Mouse (Mus musculus): ENCODE results near the gene Aldh1l1.

The Aldh1l1 gene

DNA sequence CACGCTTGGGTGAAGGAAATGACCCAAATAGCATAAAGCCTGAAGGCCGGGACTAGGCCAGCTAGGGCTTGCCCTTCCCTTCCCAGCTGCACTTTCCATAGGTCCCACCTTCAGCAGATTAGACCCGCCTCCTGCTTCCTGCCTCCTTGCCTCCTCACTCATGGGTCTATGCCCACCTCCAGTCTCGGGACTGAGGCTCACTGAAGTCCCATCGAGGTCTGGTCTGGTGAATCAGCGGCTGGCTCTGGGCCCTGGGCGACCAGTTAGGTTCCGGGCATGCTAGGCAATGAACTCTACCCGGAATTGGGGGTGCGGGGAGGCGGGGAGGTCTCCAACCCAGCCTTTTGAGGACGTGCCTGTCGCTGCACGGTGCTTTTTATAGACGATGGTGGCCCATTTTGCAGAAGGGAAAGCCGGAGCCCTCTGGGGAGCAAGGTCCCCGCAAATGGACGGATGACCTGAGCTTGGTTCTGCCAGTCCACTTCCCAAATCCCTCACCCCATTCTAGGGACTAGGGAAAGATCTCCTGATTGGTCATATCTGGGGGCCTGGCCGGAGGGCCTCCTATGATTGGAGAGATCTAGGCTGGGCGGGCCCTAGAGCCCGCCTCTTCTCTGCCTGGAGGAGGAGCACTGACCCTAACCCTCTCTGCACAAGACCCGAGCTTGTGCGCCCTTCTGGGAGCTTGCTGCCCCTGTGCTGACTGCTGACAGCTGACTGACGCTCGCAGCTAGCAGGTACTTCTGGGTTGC lies 64.1 kb downstream of the Aldh1l1 start:
- DNase-seq (ENCODE audit: low spot score), result no peak

DNA sequence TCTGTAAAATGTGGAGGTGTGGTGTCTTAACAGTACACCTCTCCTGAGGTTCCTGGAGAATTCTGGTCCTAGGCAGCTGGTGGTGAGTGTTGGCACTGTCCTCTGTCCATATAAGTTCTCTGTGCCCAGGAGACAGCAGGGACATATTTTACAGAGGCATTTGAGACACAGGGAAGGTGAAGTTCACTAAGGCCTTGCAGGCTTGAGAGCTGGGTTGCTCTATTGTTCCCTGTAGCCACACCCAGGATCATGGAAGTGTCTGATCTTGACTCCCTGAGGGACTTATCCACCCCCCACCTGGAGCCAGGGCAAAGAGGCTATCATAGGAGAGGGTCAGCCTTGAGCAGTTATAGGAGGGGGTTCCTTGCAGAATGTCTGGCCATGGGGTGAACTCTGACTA lies 65.0 kb downstream of the Aldh1l1 start:
- DNase-seq (ENCODE audit: low spot score), result no peak

DNA sequence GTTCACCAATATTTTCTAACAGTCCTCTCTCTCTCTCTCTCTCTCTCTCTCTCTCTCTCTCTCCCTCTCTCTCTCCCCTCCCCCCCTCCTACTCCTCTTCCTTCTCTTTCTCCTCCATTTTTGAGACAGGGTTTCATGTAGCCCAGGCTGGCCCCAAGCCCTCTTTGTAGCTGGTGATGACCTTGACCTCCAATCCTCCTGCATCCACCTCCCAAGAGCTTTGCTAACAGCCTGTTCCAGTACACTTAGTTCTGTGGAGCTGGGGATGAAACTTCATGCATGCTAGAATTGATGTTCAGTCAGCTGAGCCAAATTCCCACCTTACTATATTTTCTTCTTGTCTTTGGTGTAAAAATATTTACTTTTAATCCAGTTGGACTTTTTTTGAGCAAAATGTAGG lies 67.0 kb downstream of the Aldh1l1 start:
- DNase-seq (ENCODE audit: low spot score), result no peak

DNA sequence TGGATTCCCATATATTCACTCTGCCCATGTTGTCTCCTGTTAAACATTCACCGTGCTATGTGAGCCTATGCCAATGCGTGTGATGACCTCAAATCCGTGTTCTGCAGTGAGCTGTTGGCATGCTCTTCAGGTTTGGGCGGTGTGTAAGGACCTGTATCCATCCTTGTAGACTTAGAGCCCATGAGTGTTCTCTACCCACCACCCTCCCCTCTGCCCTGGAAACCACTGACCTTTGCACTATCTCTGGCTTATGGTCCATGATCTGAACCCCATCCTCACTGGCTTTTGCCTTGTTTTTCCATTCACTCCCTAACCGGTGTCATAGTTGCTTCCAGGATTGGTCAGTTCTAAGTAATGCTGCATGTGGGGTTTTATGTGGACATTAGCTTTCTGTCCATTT lies 67.5 kb downstream of the Aldh1l1 start:
- DNase-seq (ENCODE audit: low spot score), result no peak

DNA sequence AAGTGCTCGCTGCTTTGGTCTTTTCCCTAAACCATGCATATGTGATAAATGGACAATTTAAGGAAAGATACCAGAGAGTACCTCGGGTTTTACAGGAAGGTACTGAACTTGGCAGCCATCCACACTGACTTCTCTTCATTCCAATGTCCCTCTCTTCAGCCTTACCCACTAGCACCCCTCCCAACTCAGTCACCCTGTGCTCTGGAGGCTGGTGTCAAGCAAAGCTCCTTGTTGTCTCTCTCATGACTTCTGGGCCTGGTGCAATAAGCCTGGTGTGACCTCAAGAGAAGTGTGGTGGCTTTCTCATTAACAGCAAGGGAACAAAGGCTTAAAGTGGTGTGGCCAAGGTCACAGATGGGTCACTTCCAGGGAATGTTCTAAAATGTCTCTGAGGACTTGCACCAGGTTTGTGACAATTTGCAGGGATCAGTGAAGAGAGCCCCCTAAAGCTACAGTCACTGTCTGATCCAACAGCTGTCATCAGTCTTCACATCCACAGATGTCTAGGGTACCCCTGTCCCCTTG lies 70.4 kb downstream of the Aldh1l1 start:
- no peak for DNase-seq (ENCODE audit: low spot score)

DNA sequence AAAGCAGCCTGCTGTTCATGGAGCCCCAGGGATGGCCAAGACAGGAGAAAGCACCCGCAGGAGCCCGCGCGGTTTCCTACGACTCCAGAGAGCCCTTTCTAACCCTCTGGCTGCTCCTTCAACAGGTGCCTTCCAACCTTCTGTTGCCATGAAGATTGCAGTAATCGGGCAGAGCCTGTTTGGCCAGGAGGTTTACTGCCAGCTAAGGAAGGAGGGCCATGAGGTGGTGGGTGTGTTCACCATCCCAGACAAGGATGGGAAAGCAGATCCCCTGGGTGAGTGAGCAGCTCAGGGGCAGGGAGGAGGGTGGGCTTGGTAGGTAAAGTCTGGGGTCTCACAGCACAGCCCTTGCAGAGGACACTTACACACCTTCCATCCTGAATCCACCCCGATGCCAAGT lies 70.8 kb downstream of the Aldh1l1 start:
- no peak for DNase-seq (ENCODE audit: low spot score)

DNA sequence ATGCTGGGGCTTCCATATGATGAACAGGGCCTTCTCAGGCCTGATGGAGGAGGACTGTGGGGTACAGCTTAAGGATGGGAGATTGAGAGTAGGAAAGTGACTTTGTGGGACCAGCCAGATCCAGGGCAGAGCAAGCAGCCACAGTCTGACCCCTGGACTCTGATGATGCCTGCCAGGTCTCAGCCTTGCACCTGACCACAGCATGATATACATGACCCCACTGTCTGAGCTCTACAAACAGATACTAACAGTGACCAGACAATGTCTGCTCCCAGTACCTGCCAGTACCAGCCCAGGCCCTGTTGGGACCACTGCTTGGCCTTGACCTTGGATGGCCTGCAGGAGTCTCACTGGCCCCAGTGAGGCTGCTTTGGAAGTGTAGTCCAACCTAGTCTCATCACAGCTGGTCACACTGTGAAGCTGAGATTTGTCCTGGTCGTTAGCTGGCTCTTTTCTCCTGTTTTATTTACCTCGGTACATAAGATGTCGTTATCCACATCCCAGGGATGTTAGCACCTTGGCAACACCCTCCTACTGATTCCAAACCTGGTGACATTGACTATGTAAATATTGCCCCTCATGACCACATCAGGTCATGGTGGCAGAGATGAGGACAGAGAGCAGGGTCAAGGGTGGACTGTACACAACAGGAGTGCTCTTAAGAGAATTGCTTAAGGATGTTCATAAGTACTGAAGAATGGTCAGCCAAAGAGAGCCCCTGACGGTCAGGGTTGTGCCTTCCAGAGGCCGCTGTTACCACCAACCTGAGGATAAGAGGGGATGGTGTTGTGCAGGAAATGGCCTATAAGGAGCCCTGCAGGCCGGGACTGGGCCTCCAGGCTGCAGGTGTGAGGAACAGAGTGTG lies 71.8 kb downstream of the Aldh1l1 start:
- DNase-seq (ENCODE audit: low spot score), result no peak

DNA sequence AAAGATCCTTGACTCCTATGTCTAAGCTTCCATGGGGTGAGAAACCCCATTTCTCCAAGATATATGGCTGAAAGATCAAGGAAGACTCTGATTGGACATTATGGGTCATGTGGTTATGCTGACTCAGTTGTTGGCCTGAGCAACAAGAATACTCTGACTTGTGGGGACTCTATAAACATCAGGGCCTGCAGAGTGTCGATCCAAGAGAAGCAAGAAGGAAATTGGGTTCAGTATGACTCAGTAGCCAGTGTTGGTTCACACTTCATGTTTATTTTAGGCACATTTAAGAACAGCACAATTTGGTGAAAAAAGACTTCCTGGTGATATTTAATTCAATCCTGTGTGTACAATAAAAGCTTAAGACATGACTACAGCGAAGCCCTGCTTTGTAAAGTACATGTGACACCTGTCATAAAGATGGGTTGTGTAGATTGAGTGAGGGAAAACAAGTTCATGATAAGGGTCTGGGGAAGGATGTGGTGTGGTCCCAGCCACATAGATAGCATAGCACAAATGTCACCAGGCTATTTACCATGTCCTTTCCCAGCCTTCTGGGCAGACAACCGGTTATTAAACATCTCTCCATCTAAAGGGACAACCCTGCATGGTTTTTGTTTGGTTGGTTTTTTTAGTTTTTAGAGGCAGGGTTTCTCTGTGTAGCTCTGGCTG lies 74.3 kb downstream of the Aldh1l1 start:
- no peak for DNase-seq (ENCODE audit: low spot score)

DNA sequence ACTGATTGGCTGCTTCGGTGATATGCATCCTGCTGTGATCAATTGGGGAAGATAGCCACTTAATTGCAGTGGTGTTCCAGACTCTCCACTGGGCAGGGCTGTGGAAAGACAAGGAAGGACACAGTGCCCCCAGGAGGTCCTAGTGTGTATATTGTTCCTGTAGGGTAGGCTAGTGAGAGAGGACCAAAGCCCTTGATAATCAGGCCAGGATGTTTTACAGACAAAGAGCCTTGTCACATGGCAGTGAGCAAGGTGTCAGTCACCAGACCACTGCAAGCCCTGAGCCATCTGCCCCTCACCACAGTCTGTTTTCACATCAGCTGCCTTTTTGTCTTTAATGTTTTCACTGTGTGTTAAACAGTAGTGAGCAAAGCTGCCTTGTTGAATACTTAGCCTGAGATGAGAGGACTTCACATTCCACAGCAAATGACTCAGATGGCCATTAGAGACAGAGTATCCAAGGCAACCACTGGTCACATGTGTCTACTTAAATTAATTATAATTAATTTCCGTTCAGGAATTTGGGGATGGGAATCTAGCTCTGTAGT lies 75.1 kb downstream of the Aldh1l1 start:
- no peak for DNase-seq (ENCODE audit: low spot score)

DNA sequence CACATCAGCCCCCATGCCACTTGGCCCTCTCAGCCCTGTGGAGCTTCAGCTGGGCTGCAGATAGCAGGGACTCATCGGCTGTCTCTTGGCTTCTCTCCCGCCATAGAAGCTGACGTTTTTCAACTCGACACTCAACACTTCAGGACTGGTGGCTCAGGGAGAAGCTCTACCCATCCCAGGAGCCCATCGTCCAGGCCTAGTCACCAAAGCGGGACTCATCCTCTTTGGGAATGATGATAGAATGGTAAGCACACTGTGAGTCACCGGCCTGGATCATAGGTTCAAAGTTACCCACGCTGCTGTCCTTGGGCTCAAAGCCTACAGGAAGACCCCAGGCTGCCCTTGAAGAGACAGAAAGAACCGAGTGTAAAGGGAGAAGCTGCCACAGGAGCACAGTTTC lies 78.0 kb downstream of the Aldh1l1 start:
- DNase-seq (ENCODE audit: low spot score), result no peak

DNA sequence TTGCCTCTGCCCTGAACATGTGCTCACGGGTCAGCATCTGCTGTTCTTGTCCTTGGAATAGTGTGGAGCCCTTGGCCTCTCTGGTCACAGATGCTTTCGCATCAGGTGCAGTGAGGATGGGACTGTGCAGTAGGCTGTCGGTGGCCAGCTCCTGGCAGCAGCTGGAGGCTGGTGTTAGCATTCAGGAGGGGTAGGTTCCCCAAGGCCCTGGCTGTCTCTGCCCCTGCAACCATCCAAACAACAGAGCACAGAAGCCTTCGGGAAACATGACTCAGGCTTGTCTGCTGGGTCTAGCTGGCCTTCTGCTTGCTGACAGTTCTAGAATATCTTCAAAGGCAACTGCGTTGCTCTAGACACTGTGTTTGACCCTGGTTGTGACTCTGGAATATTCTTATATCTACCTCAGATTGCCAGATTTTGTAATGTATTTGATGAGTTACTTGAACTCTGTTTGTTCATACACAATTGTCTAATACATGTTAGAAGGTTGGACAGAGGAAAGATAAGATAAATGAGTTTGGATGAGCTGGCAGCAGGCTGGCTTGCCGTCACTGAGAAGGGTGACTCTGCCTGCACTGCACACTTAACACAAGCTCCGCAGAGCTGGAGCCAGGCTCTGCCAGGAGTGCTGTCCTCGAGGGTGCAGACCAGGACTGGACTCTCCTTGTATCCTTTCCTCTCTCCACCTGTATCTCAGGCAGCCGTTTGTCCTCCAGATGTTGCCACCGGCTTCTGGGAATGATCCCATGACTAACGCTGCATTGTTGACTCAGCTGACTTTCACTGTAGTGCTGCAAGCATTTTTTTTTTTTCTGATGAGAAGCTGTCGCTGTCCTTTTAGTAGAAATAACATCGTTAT lies 79.4 kb downstream of the Aldh1l1 start:
- DNase-seq (ENCODE audit: low spot score), result no peak

DNA sequence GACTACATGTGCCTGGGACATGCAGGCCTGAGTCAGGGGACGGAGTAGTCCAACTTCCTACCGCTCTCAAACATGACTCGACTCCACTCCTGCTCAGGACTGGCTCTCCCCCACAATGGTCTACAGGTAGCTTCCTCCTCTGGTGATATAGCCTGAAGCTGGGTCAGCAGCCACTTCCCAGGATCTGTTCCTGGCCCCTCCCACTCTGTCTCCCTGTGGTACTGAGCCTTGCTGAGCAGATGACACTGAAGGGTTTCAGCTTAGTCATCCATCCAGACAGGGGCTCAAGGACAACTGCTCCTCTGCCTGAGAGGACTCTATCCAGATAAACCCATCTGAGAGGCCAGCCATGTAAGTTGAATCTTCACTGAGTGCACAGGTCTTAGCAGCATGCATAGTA lies 81.3 kb downstream of the Aldh1l1 start:
- no peak for DNase-seq (ENCODE audit: low spot score)

DNA sequence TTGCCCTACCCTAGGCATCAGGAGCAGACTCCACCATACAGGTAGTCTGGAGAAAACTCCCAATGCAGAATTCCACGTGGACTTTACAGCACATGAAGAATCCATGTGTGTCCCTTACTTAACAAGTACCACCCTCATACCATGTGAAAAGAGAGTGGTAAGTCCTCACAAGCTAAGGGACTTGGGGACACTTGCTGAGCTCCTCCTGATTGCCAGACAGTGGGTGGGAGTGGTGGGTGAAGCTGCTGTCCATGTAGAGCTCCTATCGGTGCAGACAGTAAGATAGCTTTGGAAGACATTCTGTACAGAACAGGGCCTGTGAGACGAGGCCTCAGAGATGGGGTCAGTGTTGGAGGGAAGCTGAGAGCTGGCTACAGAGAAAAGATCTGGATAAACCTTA lies 81.7 kb downstream of the Aldh1l1 start:
- DNase-seq (ENCODE audit: low spot score), result no peak

DNA sequence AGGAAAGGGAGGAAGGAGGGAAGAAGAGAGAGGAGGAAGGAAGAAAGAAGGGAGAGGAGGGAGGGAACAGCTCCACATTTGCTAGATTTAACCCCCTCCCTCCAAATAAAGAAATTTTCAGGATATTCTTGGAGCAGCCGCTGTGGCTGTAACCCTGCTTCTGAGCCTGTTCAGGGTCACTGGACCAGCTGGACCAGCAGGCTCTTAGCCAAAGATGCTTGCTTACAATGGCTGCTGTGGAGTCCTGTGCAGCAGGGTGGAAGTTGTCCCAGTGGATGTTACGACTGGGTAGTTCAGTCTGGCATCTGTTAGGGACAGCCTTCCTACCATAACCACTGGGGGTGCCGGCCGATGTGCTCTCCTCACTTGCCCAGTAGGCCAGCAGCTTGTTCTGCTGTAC lies 82.5 kb downstream of the Aldh1l1 start:
- no peak for DNase-seq (ENCODE audit: low spot score)

DNA sequence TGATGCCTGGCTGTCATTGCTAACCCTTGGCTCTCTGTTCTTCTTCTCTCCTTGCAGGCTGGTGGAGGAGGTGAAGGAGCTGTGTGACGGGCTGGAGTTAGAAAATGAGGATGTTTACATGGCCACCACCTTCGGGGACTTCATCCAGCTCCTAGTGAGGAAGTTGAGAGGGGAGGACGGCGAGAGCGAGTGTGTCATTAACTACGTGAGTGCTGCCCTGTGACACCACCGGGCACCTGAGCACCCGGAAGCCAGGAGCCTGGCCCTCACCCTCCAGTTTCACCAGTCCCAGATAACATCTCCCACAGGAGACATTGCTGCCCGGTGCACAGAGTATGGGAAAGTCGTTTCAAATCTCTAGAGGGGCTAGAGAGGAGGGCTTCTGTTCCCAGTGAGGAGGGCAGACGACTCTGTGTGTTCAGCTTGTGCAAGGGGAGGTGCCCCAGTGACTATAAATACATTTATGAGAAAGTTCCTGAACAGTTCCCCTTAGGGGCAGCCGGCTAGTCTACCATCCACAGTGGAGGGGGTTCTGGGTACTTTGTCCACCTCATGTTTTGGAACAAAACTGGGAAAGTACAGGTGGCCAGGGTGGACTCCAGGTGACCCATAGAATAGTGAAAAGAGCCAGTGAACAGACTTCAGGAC lies 83.6 kb downstream of the Aldh1l1 start:
- no peak for DNase-seq (ENCODE audit: low spot score)

DNA sequence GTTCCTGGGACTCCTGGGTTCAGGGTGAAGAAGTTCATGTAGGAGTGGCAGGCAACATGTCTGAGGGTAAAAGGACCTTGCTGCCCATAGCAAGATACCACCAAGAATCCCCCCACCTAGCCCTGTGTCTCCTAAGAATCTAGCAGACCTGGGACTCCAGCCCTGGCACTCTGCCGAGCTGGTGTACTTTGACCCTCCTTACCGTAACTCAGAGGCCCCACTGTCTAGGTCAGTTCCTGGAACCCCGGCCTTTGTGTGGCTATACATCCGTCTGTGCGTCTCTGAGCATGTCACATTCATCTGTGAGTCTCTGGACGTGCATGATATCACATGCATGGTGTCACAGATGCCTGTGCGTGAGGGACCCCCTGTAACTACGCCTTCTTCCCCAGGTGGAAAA lies 84.2 kb downstream of the Aldh1l1 start:
- DNase-seq (ENCODE audit: low spot score), result no peak

DNA sequence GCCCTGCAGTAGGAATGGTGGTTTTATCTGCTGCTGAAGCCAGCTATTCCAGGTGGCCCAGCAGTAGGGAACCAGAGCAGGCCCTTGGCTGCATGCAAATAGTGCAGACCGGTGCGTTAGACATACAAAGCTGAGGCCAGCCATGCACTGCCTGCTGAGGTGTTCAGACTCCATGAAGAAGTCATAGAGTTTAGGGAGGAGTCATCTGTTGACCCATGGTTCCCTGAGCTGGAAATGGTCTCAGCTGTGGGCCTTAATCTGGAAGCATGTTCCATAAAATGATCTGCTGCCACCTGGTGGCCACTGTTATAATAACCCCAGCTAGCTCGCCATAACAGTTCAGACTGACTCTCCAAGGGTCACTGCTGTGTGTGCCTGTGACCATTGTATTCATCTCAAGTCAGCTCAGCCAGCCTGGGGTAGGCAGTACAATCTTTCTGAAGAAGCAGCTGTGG lies 89.1 kb downstream of the Aldh1l1 start:
- peak; percentile 31 for DNase-seq (ENCODE audit: low spot score)

DNA sequence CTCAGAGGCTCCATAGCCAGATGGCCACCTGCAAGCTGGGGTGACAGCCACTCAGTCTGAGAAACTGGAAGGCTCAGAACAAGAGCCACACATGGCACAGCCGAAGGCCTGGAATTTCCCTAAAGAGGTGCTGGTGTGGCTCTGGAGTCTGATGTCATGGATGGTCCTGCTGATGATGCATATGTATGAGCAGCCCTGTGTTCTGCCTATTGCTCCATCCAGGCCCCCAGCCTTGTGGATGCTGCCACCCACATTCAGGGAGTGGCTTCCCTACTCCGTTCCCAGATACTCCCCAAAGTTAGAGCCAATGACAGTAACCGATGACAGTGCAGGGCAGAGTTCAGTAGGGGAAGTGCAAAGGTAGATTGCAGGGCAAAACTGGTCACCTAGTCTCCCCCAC lies 91.9 kb downstream of the Aldh1l1 start:
- no peak for DNase-seq (ENCODE audit: low spot score)

DNA sequence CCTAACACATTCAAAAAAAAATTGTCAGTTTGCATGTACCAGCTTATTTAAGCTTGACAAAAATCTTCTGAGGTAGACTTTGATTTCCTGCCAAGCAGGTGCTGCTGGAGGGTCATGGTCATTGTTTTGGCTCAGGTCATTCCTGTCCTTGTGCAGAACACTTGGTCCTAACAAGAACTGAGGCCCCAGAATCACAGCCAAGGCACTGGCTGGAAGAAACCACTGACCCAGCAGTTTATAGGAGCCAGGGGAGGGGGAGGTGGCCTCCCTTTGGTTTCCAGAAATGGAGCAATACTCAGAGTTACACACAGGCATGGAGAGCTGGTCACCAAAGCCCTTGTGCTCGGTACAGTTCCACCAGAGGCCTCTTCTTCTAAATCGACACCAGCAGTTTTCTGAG lies 96.1 kb downstream of the Aldh1l1 start:
- no peak for DNase-seq (ENCODE audit: low spot score)

DNA sequence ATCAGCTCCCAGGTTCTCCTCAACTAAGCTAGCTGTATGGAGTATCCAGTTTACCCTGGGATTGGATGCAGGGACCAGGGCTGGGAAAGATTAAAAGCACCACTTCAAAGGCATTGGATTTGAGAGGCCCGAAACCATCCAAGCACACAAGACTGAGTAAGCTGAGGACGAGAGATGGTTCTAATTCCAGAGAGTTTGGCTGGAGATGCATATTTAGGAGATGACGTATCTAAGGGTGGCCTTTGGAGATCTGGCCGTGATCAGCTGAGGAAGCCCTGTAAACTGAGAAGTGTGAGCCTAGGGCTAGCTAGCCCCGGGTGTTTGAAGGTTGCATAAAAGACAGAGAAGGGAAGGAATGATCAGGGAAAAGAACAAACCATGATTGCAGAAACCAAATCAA lies 101.9 kb downstream of the Aldh1l1 start:
- no peak for DNase-seq (ENCODE audit: low spot score)

DNA sequence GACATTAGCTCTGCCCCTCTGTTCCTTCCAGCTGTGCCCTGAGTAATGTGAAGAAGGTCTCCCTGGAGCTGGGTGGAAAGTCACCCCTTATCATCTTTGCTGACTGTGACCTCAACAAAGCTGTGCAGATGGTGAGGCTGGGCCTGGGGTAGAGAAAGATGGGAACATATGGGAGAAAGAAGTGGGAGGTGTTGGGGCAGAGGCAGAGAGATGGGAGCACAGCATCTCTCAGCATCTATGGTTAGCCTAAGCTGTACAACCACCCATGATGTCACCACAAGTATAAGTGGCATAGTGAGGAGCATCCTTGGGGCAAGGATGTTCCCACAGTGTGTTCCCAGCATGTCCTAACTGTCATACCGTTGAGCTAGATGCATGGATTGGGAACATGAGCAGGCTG lies 104.5 kb downstream of the Aldh1l1 start:
- DNase-seq (ENCODE audit: low spot score), result no peak

Measured in spleen, adult 12 weeks (tissue).